Mouse (Mus musculus): ENCODE data around the gene Gif. TPM values are rescaled to one million over a fixed set of nuclear protein-coding genes. Genes with fewer than 3 reads are reported as not detected.

Gif gene
- polyA plus RNA-seq, 1 experiment, result not detected

DNA sequence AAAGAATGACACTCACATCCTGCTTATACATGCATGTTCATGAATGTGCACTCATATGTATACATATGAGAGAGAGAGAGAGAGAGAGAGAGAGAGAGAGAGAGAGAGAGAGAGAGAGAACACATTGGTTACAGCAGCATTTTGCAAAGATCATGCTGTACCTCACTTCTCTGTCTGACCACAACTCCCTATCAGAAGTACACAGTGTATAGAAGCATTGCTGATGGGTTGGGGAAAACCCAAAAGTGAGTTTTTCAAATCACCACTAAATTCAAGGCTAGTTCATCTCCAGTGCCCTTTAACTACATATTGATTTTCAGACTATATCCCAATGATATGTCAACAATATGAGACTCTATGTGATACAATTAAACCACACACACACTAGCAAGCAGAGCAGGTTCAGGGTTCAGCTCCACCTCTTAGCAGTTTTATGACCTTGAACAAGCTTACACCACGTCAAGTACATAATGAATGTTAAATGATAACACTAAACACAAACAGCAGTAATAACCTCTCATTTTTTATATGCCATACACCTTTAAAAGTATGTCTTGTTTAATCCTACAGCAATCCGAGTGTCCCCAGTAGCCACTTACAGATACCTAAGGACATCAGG lies 46.5 kb downstream of the Gif start:
- WGBS, result 69% methylated on average over 2 of the region's 2 CpGs
- Histone ChIP-seq H3K4me1 (ENCODE audit: control insufficient read depth, insufficient read depth, low read length) (no peaks in the 10 kb centered on the region), H3K36me3 (ENCODE audit: control insufficient read depth, insufficient read depth, low read length) (peaks cover 3% of the 10 kb centered on the region; the same call in 1 of the 2 replicates), H3K27ac (ENCODE audit: insufficient read depth, low read depth, low read length) (no peak overlapping the region), H3K4me3 (ENCODE audit: insufficient read depth, low read depth, low read length) (no peak overlapping the region), H3K27me3 (replicated peaks; ENCODE audit: control insufficient read depth, insufficient read depth, low read length) (no peaks in the 10 kb centered on the region)
- TF ChIP-seq POLR2A (IDR thresholded peaks at IDR 0.05; ENCODE audit: low read depth, low read length), result no peak
- TF ChIP-seq CTCF (conservative IDR thresholded peaks at IDR 0.05; ENCODE audit: insufficient read depth, insufficient read length, low read depth, low read length), result no peak
- DNase-seq, result no peak

DNA sequence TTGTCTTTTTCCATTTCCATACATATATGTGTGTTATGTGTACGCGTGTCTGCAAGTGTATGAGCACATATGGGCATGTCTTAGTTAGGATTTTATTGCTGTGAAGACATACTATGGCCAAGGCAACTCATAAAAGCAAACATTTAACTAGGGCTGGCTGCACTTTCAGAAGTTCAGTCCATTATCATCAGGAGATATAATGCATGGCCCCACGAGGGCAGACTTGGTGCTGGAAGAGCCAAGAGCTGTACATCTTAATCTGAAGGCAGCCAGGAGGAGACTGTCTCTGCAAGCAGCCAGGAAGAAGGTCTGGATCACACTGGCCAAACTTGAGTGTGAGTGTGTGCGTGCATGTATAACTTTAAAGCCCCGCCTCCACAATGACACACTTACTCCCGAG lies 47.1 kb downstream of the Gif start:
- H3K27ac ChIP-seq (ENCODE audit: insufficient read depth, low read depth, low read length), result no peak overlapping the region
- DNase-seq, result no peak
- WGBS, result 74% methylated on average over 6 of the region's 6 CpGs
- H3K27me3 ChIP-seq (replicated peaks; ENCODE audit: control insufficient read depth, insufficient read depth, low read length), result no peaks in the 10 kb centered on the region
- H3K36me3 ChIP-seq (ENCODE audit: control insufficient read depth, insufficient read depth, low read length), result peaks cover 3% of the 10 kb centered on the region; the same call in 1 of the 2 replicates
- no peaks in the 10 kb centered on the region for H3K4me1 ChIP-seq (ENCODE audit: control insufficient read depth, insufficient read depth, low read length)
- H3K4me3 ChIP-seq (ENCODE audit: insufficient read depth, low read depth, low read length), result no peak overlapping the region
- TF ChIP-seq CTCF (conservative IDR thresholded peaks at IDR 0.05; ENCODE audit: insufficient read depth, insufficient read length, low read depth, low read length) (no peak), POLR2A (IDR thresholded peaks at IDR 0.05; ENCODE audit: low read depth, low read length) (no peak)

DNA sequence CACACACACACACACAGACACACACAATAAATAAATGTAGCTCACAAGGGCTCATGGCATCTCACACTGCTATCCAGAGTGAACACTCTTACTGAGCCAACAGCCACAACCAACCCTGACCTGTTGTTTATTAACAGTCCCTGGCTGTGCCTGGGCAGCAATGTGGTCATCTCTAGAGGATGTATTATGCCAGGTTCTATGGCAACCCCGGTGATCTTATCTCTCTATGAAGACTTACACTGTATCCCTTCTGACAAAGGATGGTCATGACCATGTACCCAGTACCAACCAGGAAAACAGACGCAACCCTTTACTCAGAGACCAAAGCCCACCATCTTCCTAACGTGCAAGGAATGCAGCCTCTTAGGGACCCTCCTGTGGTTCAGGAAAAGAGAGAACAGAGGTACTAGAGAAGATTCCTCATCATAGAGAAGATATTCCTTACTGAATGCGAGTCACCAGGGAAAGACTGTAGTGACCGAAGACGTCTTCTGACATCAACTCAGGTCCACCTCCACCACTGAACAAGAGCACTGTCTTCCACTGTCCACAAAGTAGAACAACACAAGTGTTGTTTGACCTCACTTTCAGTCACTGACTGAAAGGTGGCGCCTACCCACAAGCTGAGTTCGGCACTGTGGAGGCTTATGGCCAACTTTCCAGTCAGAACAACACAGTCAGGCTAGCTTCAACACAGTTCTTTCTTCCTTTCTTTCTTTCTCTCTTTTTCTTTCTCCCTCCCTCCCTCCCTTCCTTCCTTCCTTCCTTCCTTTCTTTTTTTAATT lies 53.4 kb downstream of the Gif start:
- H3K4me1 ChIP-seq (ENCODE audit: control insufficient read depth, insufficient read depth, low read length), result peaks cover 2% of the 10 kb centered on the region; the same call in 1 of the 2 replicates
- no peaks in the 10 kb centered on the region for H3K36me3 ChIP-seq (ENCODE audit: control insufficient read depth, insufficient read depth, low read length)
- DNase-seq, result peak; percentile 39
- no peak overlapping the region for H3K27ac ChIP-seq (ENCODE audit: insufficient read depth, low read depth, low read length)
- TF ChIP-seq CTCF (conservative IDR thresholded peaks at IDR 0.05; ENCODE audit: insufficient read depth, insufficient read length, low read depth, low read length) (no peak; the same call in 1 of the 2 replicates), POLR2A (IDR thresholded peaks at IDR 0.05; ENCODE audit: low read depth, low read length) (no peak)
- WGBS, result 61% methylated on average over 8 of the region's 8 CpGs
- no peaks in the 10 kb centered on the region for H3K27me3 ChIP-seq (replicated peaks; ENCODE audit: control insufficient read depth, insufficient read depth, low read length)
- H3K4me3 ChIP-seq (ENCODE audit: insufficient read depth, low read depth, low read length), result no peak overlapping the region

DNA sequence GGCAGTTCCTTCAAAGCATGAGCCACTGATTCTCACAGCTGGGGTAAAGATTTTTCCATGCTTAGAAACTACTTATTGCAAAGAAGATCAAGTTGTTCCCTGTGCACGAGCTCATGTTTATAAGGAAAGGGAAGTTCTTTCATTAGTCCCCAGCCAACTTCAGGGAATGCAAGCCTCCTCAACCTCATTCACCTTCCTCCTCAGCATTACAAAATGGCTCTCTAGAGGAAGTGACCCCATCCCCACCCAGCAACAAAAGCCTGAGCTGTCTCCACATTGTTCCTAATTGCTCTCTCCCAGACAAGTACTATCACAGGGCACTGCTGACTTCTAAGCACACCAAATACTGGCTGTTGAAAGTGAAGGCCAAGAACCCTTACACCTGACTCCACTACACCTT lies 57.1 kb downstream of the Gif start:
- 30% methylated on average over 1 of the region's 1 CpGs for WGBS

DNA sequence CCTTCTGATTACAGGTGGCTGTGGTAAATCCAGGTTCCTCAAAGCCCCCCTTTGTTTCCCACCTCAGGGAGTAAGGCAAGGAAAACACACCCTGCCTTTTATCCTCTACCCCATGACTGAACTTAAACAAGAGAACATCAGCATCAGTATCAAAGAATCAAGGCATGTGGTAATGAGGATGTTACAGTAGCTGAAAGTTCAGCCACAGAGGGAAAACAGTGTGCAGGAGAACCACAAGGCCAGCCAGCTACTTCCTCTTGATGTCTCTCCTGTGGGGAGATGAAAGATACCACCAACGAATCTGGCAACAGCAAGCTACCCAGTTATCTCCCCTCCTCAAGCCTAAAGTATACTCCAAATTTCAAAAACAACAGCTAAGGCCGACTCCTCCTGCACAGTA lies 59.9 kb downstream of the Gif start:
- Histone ChIP-seq H3K27me3 (replicated peaks; ENCODE audit: control insufficient read depth, insufficient read depth, low read length) (no peaks in the 10 kb centered on the region), H3K4me3 (ENCODE audit: insufficient read depth, low read depth, low read length) (no peak overlapping the region), H3K27ac (ENCODE audit: insufficient read depth, low read depth, low read length) (no peak overlapping the region), H3K4me1 (ENCODE audit: control insufficient read depth, insufficient read depth, low read length) (peaks cover 9% of the 10 kb centered on the region), H3K36me3 (ENCODE audit: control insufficient read depth, insufficient read depth, low read length) (no peaks in the 10 kb centered on the region)
- 63% methylated on average over 2 of the region's 2 CpGs for WGBS
- TF ChIP-seq CTCF (conservative IDR thresholded peaks at IDR 0.05; ENCODE audit: insufficient read depth, insufficient read length, low read depth, low read length) (no peak), POLR2A (IDR thresholded peaks at IDR 0.05; ENCODE audit: low read depth, low read length) (no peak)
- no peak for DNase-seq

More for the DNA sequence above, 57.1 kb downstream of the Gif start:
- peaks cover 2% of the 10 kb centered on the region; the same call in 1 of the 2 replicates for H3K4me1 ChIP-seq (ENCODE audit: control insufficient read depth, insufficient read depth, low read length)
- TF ChIP-seq CTCF (conservative IDR thresholded peaks at IDR 0.05; ENCODE audit: insufficient read depth, insufficient read length, low read depth, low read length), result no peak
- TF ChIP-seq POLR2A (IDR thresholded peaks at IDR 0.05; ENCODE audit: low read depth, low read length), result no peak
- no peaks in the 10 kb centered on the region for H3K36me3 ChIP-seq (ENCODE audit: control insufficient read depth, insufficient read depth, low read length)
- DNase-seq, result no peak
- H3K27ac ChIP-seq (ENCODE audit: insufficient read depth, low read depth, low read length), result no peak overlapping the region
- no peaks in the 10 kb centered on the region for H3K27me3 ChIP-seq (replicated peaks; ENCODE audit: control insufficient read depth, insufficient read depth, low read length)
- no peak overlapping the region for H3K4me3 ChIP-seq (ENCODE audit: insufficient read depth, low read depth, low read length)

GRCm38 (mm10) chr19:11807822-11808221 lies 60.5 kb downstream of the Gif start:
- TF ChIP-seq CTCF (conservative IDR thresholded peaks at IDR 0.05; ENCODE audit: insufficient read depth, insufficient read length, low read depth, low read length) (no peak), POLR2A (IDR thresholded peaks at IDR 0.05; ENCODE audit: low read depth, low read length) (no peak)
- 70% methylated on average over 6 of the region's 6 CpGs for WGBS
- H3K27ac ChIP-seq (ENCODE audit: insufficient read depth, low read depth, low read length), result no peak overlapping the region
- no peak for DNase-seq
- no peak overlapping the region for H3K4me3 ChIP-seq (ENCODE audit: insufficient read depth, low read depth, low read length)
- H3K27me3 ChIP-seq (replicated peaks; ENCODE audit: control insufficient read depth, insufficient read depth, low read length), result no peaks in the 10 kb centered on the region
- no peaks in the 10 kb centered on the region for H3K36me3 ChIP-seq (ENCODE audit: control insufficient read depth, insufficient read depth, low read length)
- H3K4me1 ChIP-seq (ENCODE audit: control insufficient read depth, insufficient read depth, low read length), result peaks cover 11% of the 10 kb centered on the region

DNA sequence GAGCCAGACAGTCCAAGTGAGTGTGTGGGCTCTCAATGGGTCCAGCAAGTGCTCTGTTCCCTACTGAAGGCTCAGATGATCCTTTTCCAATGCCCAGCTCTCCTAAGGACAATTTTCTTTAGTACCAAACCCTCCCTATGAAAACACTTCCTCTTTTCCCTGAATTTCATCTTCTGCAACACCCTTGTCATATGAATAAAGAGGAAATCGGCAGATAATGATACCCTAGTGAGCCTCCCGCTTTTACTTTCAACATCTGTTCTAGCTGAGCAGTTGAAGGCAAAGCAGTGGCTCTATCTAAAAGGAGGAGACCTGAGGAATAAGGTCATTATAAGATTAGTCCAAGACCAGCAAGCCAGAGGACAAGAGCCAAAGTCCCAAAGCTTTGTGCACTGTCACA lies 61.1 kb downstream of the Gif start:
- Histone ChIP-seq H3K27ac (ENCODE audit: insufficient read depth, low read depth, low read length) (no peak overlapping the region), H3K4me1 (ENCODE audit: control insufficient read depth, insufficient read depth, low read length) (peaks cover 16% of the 10 kb centered on the region), H3K4me3 (ENCODE audit: insufficient read depth, low read depth, low read length) (no peak overlapping the region), H3K36me3 (ENCODE audit: control insufficient read depth, insufficient read depth, low read length) (no peaks in the 10 kb centered on the region), H3K27me3 (replicated peaks; ENCODE audit: control insufficient read depth, insufficient read depth, low read length) (no peaks in the 10 kb centered on the region)
- TF ChIP-seq CTCF (conservative IDR thresholded peaks at IDR 0.05; ENCODE audit: insufficient read depth, insufficient read length, low read depth, low read length) (no peak), POLR2A (IDR thresholded peaks at IDR 0.05; ENCODE audit: low read depth, low read length) (no peak)
- DNase-seq, result no peak
- 87% methylated on average over 2 of the region's 2 CpGs for WGBS
